Mouse (Mus musculus) G1E (cell line): ENCODE data around the gene Ilvbl.

Source experiments
- CTCF ChIP-seq: IDR thresholded peaks from 2 replicates; pipeline ENCODE4 v1.5.1; 2012; ENCODE audit warnings: low read depth, low read length, inconsistent platforms, mixed read lengths
- GATA1 ChIP-seq: IDR thresholded peaks from 2 replicates; pipeline ENCODE4 v1.6.1; 2012; ENCODE audit warnings: borderline replicate concordance, low read length, inconsistent platforms, mixed read lengths
- GATA2 ChIP-seq: IDR thresholded peaks from 2 replicates; pipeline ENCODE4 v1.6.1; 2012; ENCODE audit warnings: low read depth, low read length, inconsistent platforms, borderline replicate concordance
- POLR2AphosphoS5 ChIP-seq: IDR thresholded peaks from 2 replicates; pipeline ENCODE4 v1.6.1; 2012; ENCODE audit warnings: low read depth, low read length, inconsistent platforms; ENCODE audit not compliant: insufficient replicate concordance
- TAL1 ChIP-seq: conservative IDR thresholded peaks from 2 replicates; pipeline ENCODE4 v1.6.1; 2012; ENCODE audit warnings: low read depth, low read length, inconsistent platforms, mixed read lengths

- TF ChIP-seq CTCF (no peak), POLR2AphosphoS5 (no peak), GATA1 (no peak), TAL1 (no peak), GATA2 (no peak)
These were observed 9.2 kb downstream of the Ilvbl start for GRCm38 (mm10) chr10:78583347-78583746.
